Comparison of ENCODE assay signal across 20 mouse cellular contexts in genomic region chr7:102314107-102314506, GRCm38 (mm10). TPM values are rescaled to one million over a fixed set of nuclear protein-coding genes. Genes with fewer than 3 reads are reported as not detected.
DNase-seq lines count a peak whose midpoint lies in the region; ATAC-seq and TF ChIP-seq lines count a peak whose summit lies in the region.
"Had no signal": no experiment of that assay in that cellular context is flagged by ENCODE, and none has a peak within 500 bp of the region (broad histone marks: within the 10 kb centered on the region; RNA-seq: fewer than 3 reads in every experiment).

No protein-coding gene starts in this region.

- intact Hi-C loops in gastrocnemius, adult 2 months (cut with DNase I) = no loop called here

- no peaks in the 10 kb centered on the region for H3K9me3 ChIP-seq in liver, embryonic 13.5 days (replicated peaks)
- no peaks in the 10 kb centered on the region for H3K9me3 ChIP-seq in liver, embryonic 12.5 days (replicated peaks)
- H3K9me3 ChIP-seq: hindbrain, embryonic 12.5 days; liver, embryonic 15.5 days; midbrain, embryonic 10.5 days; stomach, embryonic 15.5 days had no signal

- H3K27me3 ChIP-seq in liver, embryonic 13.5 days = no peaks in the 10 kb centered on the region
- no peaks in the 10 kb centered on the region for H3K27me3 ChIP-seq in liver, embryonic 12.5 days (replicated peaks)
- H3K27me3 ChIP-seq: CH12.LX; hindbrain, embryonic 12.5 days; liver, embryonic 15.5 days; stomach, embryonic 15.5 days had no signal

- H3K9ac ChIP-seq in liver, embryonic 13.5 days = no peak overlapping the region
- H3K9ac ChIP-seq in liver, embryonic 12.5 days = no peak overlapping the region
- H3K9ac ChIP-seq: hindbrain, embryonic 12.5 days; liver, embryonic 15.5 days; stomach, embryonic 15.5 days had no signal

- 5% methylated on average over 1 of the region's 1 CpGs for WGBS in liver, embryonic 13.5 days (ENCODE audit: insufficient replicate concordance)
- 10% methylated on average over 1 of the region's 1 CpGs for WGBS in liver, embryonic 12.5 days (ENCODE audit: insufficient replicate concordance)

- no peak for DNase-seq in gastrocnemius, adult 2 months
- DNase-seq in gastrocnemius, adult 8-10 months (ENCODE audit: low spot score in 2 of 2) = no peak
- no peak for DNase-seq in liver, embryonic 13.5 days
- DNase-seq in embryo, embryonic 10 days (ENCODE audit: low spot score) = peak; percentile 54
- DNase-seq in layer of hippocampus, postnatal 25 days (ENCODE audit: extremely low spot score in 1 of 2, low spot score in 1 of 2) = no peak
- no peak for DNase-seq in frontal cortex, postnatal 36 days (ENCODE audit: low spot score in 2 of 2)
- DNase-seq: cerebellum, adult 9-11 months; gastrocnemius, postnatal 25 days; heart, postnatal 10 days; kidney, adult 9 months; right cerebral cortex, postnatal 25 days; thymus, adult 2 months had no signal

- H3K27ac ChIP-seq in gastrocnemius, adult 2 months = peak overlapping the region; percentile 38; the same call in 1 of the 2 replicates
- H3K27ac ChIP-seq in liver, embryonic 13.5 days = peak overlapping the region; percentile 30; the same call in 1 of the 2 replicates
- H3K27ac ChIP-seq in liver, embryonic 12.5 days = no peak overlapping the region
- H3K27ac ChIP-seq: hindbrain, embryonic 12.5 days; liver, embryonic 15.5 days; midbrain, embryonic 10.5 days; stomach, embryonic 15.5 days had no signal

- no peak for TF ChIP-seq CTCF in gastrocnemius, adult 2 months (IDR thresholded peaks at IDR 0.05)

- no peak for ATAC-seq in liver, embryonic 13.5 days (ENCODE audit: low read depth)
- no peak for ATAC-seq in liver, embryonic 12.5 days
- ATAC-seq in granulocyte monocyte progenitor cell, adult 5-6 weeks (replicated peaks; ENCODE audit: poor library complexity, severe bottlenecking) = peak; percentile 30

- H3K4me1 ChIP-seq in liver, embryonic 13.5 days (replicated peaks) = peaks cover 45% of the 10 kb centered on the region
- peaks cover 43% of the 10 kb centered on the region for H3K4me1 ChIP-seq in liver, embryonic 12.5 days
- H3K4me1 ChIP-seq: hindbrain, embryonic 12.5 days; stomach, embryonic 15.5 days had no signal

- H3K36me3 ChIP-seq in liver, embryonic 13.5 days = no peaks in the 10 kb centered on the region
- no peaks in the 10 kb centered on the region for H3K36me3 ChIP-seq in liver, embryonic 12.5 days
- H3K36me3 ChIP-seq: hindbrain, embryonic 12.5 days; liver, embryonic 15.5 days; midbrain, embryonic 10.5 days; stomach, embryonic 15.5 days had no signal

- H3K4me2 ChIP-seq in liver, embryonic 13.5 days = no peak overlapping the region
- no peak overlapping the region for H3K4me2 ChIP-seq in liver, embryonic 12.5 days
- H3K4me2 ChIP-seq: heart, embryonic 11.5 days; hindbrain, embryonic 12.5 days; liver, embryonic 15.5 days; stomach, embryonic 15.5 days had no signal

- H3K4me3 ChIP-seq in gastrocnemius, adult 2 months = no peak overlapping the region
- no peak overlapping the region for H3K4me3 ChIP-seq in liver, embryonic 13.5 days (replicated peaks)
- H3K4me3 ChIP-seq in liver, embryonic 12.5 days = no peak overlapping the region
- H3K4me3 ChIP-seq: hindbrain, embryonic 12.5 days; liver, embryonic 15.5 days; midbrain, embryonic 10.5 days; stomach, embryonic 15.5 days had no signal

RNA-seq across cellular contexts. Expression of gene Stim1, which starts 46.5 kb away (rescaled TPM):
- total RNA-seq in gastrocnemius, adult 2 months (2021) = 100 to 1,000 TPM; 156 to 196 TPM
- 100 to 1,000 TPM; 159 to 172 (median 166) TPM for total RNA-seq in gastrocnemius, adult 8-10 months (2022)
- 13.3 and 15.0 TPM in 2 replicates for polyA plus RNA-seq in liver, embryonic 13.5 days (2015; fragmentation: Nextera tagmentation; extraction: Ambion mirVana)
- 19.5 and 19.9 TPM in 2 replicates for polyA plus RNA-seq in liver, embryonic 12.5 days (2016; fragmentation: Nextera tagmentation; extraction: Ambion mirVana)
- 30.5 and 48.2 TPM in 2 replicates for total RNA-seq in granulocyte monocyte progenitor cell, adult 5-6 weeks (2014; fragmentation: Nextera tagmentation)
- total RNA-seq in granulocyte monocyte progenitor cell, adult 5-6 weeks (2017) = 22.9 and 28.3 TPM in 2 replicates
- total RNA-seq in layer of hippocampus, postnatal 25 days (2021) = 10 to 100 TPM; 67.7 to 70.4 TPM

RNA-seq across cellular contexts. Expression of gene Rhog, which starts 58.3 kb away (rescaled TPM):
- 10 to 100 TPM; 14.7 to 17.0 TPM for total RNA-seq in gastrocnemius, adult 2 months (2021)
- 10 to 100 TPM in 3 of 4 experiments, 1 to 10 TPM in 1; 8.9 to 14.8 (median 11.5) TPM for total RNA-seq in gastrocnemius, adult 8-10 months (2022)
- 56.0 and 58.2 TPM in 2 replicates for polyA plus RNA-seq in liver, embryonic 13.5 days (2015; fragmentation: Nextera tagmentation; extraction: Ambion mirVana)
- polyA plus RNA-seq in liver, embryonic 12.5 days (2016; fragmentation: Nextera tagmentation; extraction: Ambion mirVana) = 61.3 and 63.3 TPM in 2 replicates
- 277 and 290 TPM in 2 replicates for total RNA-seq in granulocyte monocyte progenitor cell, adult 5-6 weeks (2014; fragmentation: Nextera tagmentation)
- total RNA-seq in granulocyte monocyte progenitor cell, adult 5-6 weeks (2017) = 52.9 and 57.3 TPM in 2 replicates
- total RNA-seq in layer of hippocampus, postnatal 25 days (2021) = 10 to 100 TPM; 28.9 to 30.2 TPM
